Mouse (Mus musculus) spleen, adult 2 months (tissue): ENCODE results near the gene Mrpl34.
A peak's percentile ranks its signal among the peaks of the same experiment; 100 is the strongest.

ENCODE experiments used
- CTCF ChIP-seq: fragments of 200-500 bp; IDR thresholded peaks from 2 replicates; pipeline ENCODE4 v1.5.1; 2011; ENCODE audit warnings: mild to moderate bottlenecking, inconsistent platforms; ENCODE audit not compliant: insufficient read depth, insufficient read length, insufficient replicate concordance; ENCODE audit errors: extremely low read depth
- POLR2A ChIP-seq: fragments of 200-500 bp; IDR thresholded peaks from 2 replicates; pipeline ENCODE4 v1.6.1; 2011; ENCODE audit warnings: low read depth, low read length, inconsistent platforms

DNA sequence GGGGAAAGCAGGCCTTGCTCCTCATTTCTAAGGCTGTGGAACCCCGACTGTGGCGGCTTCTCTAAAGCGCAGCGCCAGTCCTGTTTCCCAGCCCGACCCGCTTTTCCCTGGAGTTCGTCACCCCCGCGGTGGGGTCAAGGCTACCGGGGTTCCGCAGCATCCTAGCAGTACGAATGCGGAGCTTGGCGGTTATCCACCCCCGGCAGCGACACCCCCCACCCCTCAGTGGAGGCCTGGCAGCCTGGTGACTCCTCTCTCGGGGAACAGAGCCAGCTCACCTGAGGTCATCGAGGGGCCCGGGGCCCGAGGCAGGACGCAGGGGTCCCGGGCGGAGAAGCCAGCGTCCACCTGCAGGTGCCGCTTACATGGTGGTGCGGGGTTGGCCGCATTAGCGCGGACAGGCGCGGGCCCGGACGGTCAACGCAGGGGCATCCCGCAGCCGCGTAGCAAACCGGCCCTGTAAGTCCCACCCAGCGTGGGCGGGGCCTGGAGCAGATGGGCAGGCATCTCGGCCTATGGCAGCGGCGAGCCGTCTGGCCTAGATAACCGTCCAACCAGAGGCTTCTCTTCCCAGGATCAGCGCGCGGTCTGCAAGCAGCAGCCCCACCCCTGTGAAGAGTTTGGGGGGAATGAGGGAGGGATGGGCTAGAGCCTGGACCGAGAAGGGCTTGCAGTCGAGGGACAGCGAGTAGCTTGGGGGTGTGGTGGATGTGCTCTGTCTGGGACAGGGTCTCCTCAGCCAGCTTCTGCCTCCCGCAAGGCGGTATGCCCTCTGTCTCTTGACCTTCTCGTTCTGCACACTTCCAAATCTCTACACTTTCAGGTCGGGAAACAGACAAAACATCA lies 1.3 kb upstream of the Mrpl34 start, which contains the start of gene Abhd8:
- TF ChIP-seq POLR2A = 0 out of 2 replicates have a peak, but pooled peaks have one; percentile 10
- TF ChIP-seq CTCF = no peak
